9 mouse cellular contexts compared by ENCODE assay signal in the genomic region with DNA sequence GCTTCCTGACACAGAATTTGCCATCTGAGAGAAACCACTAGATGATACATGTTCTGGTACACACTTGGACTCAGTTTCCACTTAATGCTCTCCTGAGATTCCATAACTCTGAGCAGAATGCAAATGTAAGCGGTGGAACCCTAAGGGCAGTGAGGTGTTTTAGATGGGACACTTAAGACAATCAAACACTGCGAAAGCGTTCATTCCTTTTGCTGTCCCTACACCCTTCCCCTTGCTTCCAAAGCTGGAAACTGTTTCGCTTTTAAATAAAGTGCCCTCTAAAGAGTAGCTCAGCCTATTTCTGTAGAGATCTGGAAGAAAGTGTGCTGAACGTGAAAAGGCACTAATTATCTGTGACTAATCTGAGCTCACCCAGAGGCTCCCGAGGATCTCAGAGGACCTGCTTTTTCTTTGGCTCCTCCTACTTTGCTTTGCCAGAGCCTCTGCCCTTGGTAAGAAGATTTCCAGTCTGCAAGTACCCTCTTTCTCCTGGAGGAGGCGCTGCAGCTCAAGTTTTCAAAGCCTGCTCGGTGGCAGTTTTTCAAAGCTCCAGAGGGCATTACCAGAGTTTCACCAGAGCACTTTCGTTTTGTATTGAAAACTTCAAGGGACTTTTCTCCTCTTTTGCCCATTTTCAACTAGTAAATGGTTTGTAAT. TPM values are rescaled to one million over a fixed set of nuclear protein-coding genes. Genes with fewer than 3 reads are reported as not detected.
DNase-seq lines count a peak whose midpoint lies in the region; ATAC-seq lines count a peak whose summit lies in the region.
"Had no signal": no experiment of that assay in that cellular context is flagged by ENCODE, and none has a peak within 500 bp of the region (broad histone marks: within the 10 kb centered on the region; RNA-seq: fewer than 3 reads in every experiment).

No protein-coding gene starts in this region.

- H3K4me3 ChIP-seq in forebrain, embryonic 14.5 days (ENCODE audit: low read depth, low read length): no peak overlapping the region
- H3K4me3 ChIP-seq in hindbrain, embryonic 15.5 days: no peak overlapping the region

- H3K36me3 ChIP-seq in forebrain, embryonic 14.5 days (ENCODE audit: control insufficient read depth, insufficient read depth, low read length): no peaks in the 10 kb centered on the region
- H3K36me3 ChIP-seq in hindbrain, embryonic 15.5 days: no peaks in the 10 kb centered on the region

- 36% methylated on average over 9 of the region's 9 CpGs for WGBS in forebrain, embryonic 14.5 days
- 28% methylated on average over 9 of the region's 9 CpGs for WGBS in hindbrain, embryonic 15.5 days

- H3K9me3 ChIP-seq in forebrain, embryonic 14.5 days (replicated peaks; ENCODE audit: control insufficient read depth, low read length): no peaks in the 10 kb centered on the region
- H3K9me3 ChIP-seq in hindbrain, embryonic 15.5 days: no peaks in the 10 kb centered on the region

- H3K27ac ChIP-seq in forebrain, embryonic 14.5 days (ENCODE audit: low read depth, low read length): no peak overlapping the region
- H3K27ac ChIP-seq in hindbrain, embryonic 15.5 days (replicated peaks): no peak overlapping the region
- H3K27ac ChIP-seq: macrophage had no signal

- no peak overlapping the region for H3K9ac ChIP-seq in forebrain, embryonic 14.5 days (ENCODE audit: low read length)
- no peak overlapping the region for H3K9ac ChIP-seq in hindbrain, embryonic 15.5 days

- no peaks in the 10 kb centered on the region for H3K27me3 ChIP-seq in forebrain, embryonic 14.5 days (replicated peaks; ENCODE audit: control insufficient read depth, insufficient read depth, low read length)
- no peaks in the 10 kb centered on the region for H3K27me3 ChIP-seq in hindbrain, embryonic 15.5 days

- peak overlapping the region; percentile 21; the same call in 1 of the 2 replicates for H3K4me2 ChIP-seq in forebrain, embryonic 14.5 days (ENCODE audit: low read length)
- peak overlapping the region; percentile 24; the same call in 1 of the 2 replicates for H3K4me2 ChIP-seq in hindbrain, embryonic 15.5 days

- DNase-seq in Muller cell, postnatal 12 days (ENCODE audit: inconsistent ontology term): peak; percentile 83
- DNase-seq in forebrain, embryonic 14.5 days (ENCODE audit: low spot score): peak; percentile 83
- peak; percentile 77 to 78 for DNase-seq in left cerebral cortex, adult 18-20 months (ENCODE audit: low spot score in 2 of 2)
- peak; percentile 61 to 69 for DNase-seq in lung, postnatal 4 days
- peak; percentile 69 for DNase-seq in retina, postnatal 7 days (ENCODE audit: low read depth, low spot score)

- no peaks in the 10 kb centered on the region for H3K4me1 ChIP-seq in forebrain, embryonic 14.5 days (ENCODE audit: control insufficient read depth, insufficient read depth, low read length)
- no peaks in the 10 kb centered on the region for H3K4me1 ChIP-seq in hindbrain, embryonic 15.5 days (replicated peaks)

- ATAC-seq in cerebellum, adult (ENCODE audit: insufficient number of reproducible peaks, low FRiP score, low TSS enrichment): peak; percentile 74
- peak; percentile 75 for ATAC-seq in forebrain, embryonic 14.5 days
- ATAC-seq in hindbrain, embryonic 15.5 days (ENCODE audit: low FRiP score, low read depth): peak; percentile 74; the same call in 1 of the 2 replicates
- ATAC-seq in inflammation-experienced regulatory T-cells, adult 6 months: no peak

RNA-seq across cellular contexts. Expression of gene Smpx, which starts 33.1 kb away (rescaled TPM):
- polyA plus RNA-seq in forebrain, embryonic 14.5 days (2014; fragmentation: Nextera tagmentation; extraction: Ambion mirVana): not detected in 2 replicates
- 0.14 and 0.43 TPM in 2 replicates for polyA plus RNA-seq in hindbrain, embryonic 15.5 days (2015; fragmentation: Nextera tagmentation; extraction: Ambion mirVana)
- not detected for total RNA-seq in left cerebral cortex, adult 18-20 months (2021)
- polyA plus RNA-seq in inflammation-experienced regulatory T-cells, adult 6 months (2017; shearing (Covaris generic)): not detected
- polyA plus RNA-seq: macrophage had no signal
